Comparison of ENCODE assay signal across 10 mouse cellular contexts in genomic region chr12:33360729-33361128, GRCm38 (mm10). TPM values are rescaled to one million over a fixed set of nuclear protein-coding genes. Genes with fewer than 3 reads are reported as not detected.
DNase-seq lines count a peak whose midpoint lies in the region; ATAC-seq lines count a peak whose summit lies in the region.
"Had no signal": no experiment of that assay in that cellular context is flagged by ENCODE, and none has a peak within 500 bp of the region (broad histone marks: within the 10 kb centered on the region; RNA-seq: fewer than 3 reads in every experiment).

No protein-coding gene starts in this region.

- no peak overlapping the region for H3K9ac ChIP-seq in embryonic facial prominence, embryonic 13.5 days

- H3K27ac ChIP-seq in embryonic facial prominence, embryonic 13.5 days, result peak overlapping the region; percentile 22; the same call in 1 of the 2 replicates
- no peak overlapping the region for H3K27ac ChIP-seq in embryonic facial prominence, embryonic 10.5 days (replicated peaks)

- H3K9me3 ChIP-seq in embryonic facial prominence, embryonic 13.5 days, result no peaks in the 10 kb centered on the region
- no peaks in the 10 kb centered on the region for H3K9me3 ChIP-seq in embryonic facial prominence, embryonic 10.5 days

- 40% methylated on average over 6 of the region's 6 CpGs for WGBS in embryonic facial prominence, embryonic 13.5 days
- WGBS in embryonic facial prominence, embryonic 10.5 days, result 90% methylated on average over 6 of the region's 6 CpGs

- intact Hi-C loops in heart, postnatal 36 days (cut with DNase I), result no loop called here
- intact Hi-C loops in left cerebral cortex, postnatal 10 days (cut with DNase I), result no loop called here

- no peak overlapping the region for H3K4me3 ChIP-seq in embryonic facial prominence, embryonic 13.5 days
- no peak overlapping the region for H3K4me3 ChIP-seq in embryonic facial prominence, embryonic 10.5 days

- ATAC-seq in embryonic facial prominence, embryonic 13.5 days (ENCODE audit: insufficient number of reproducible peaks, insufficient read depth, low FRiP score, low TSS enrichment, low read depth), result no peak
- ATAC-seq in megakaryocyte, adult 5-6 weeks (ENCODE audit: poor library complexity, severe bottlenecking), result no peak

- H3K4me2 ChIP-seq in embryonic facial prominence, embryonic 13.5 days, result no peak overlapping the region

- no peak for DNase-seq in embryonic facial prominence, embryonic 10.5 days (ENCODE audit: low spot score)
- DNase-seq in testis, postnatal 10 days (ENCODE audit: low spot score), result peak; percentile 68
- no peak for DNase-seq in testis, postnatal 14 days (ENCODE audit: low spot score)
- peak; percentile 60 to 68 for DNase-seq in heart, postnatal 36 days
- peak; percentile 82 to 84 for DNase-seq in left cerebral cortex, postnatal 10 days (ENCODE audit: extremely low spot score in 1 of 2, low spot score in 2 of 2)
- DNase-seq in spleen, postnatal 36 days (ENCODE audit: low spot score in 2 of 2), result no peak

- no peaks in the 10 kb centered on the region for H3K27me3 ChIP-seq in embryonic facial prominence, embryonic 13.5 days
- no peaks in the 10 kb centered on the region for H3K27me3 ChIP-seq in embryonic facial prominence, embryonic 10.5 days (replicated peaks; ENCODE audit: low read depth, poor library complexity, severe bottlenecking)

- peaks cover 17% of the 10 kb centered on the region for H3K36me3 ChIP-seq in embryonic facial prominence, embryonic 13.5 days
- peaks cover 15% of the 10 kb centered on the region; the same call in 1 of the 2 replicates for H3K36me3 ChIP-seq in embryonic facial prominence, embryonic 10.5 days (replicated peaks)

- H3K4me1 ChIP-seq in embryonic facial prominence, embryonic 13.5 days, result peaks cover 15% of the 10 kb centered on the region
- H3K4me1 ChIP-seq in embryonic facial prominence, embryonic 10.5 days, result peaks cover 7% of the 10 kb centered on the region

RNA-seq across cellular contexts. Expression of gene Efcab10, which starts 33.9 kb away (rescaled TPM):
- 0.56 and 0.87 TPM in 2 replicates for polyA plus RNA-seq in embryonic facial prominence, embryonic 13.5 days (2015; fragmentation: Nextera tagmentation; extraction: Ambion mirVana)
- polyA plus RNA-seq in embryonic facial prominence, embryonic 10.5 days (2016; fragmentation: Nextera tagmentation; extraction: Ambion mirVana), result 0.48 and 1.0 TPM in 2 replicates
- not detected for total RNA-seq in heart, postnatal 36 days (2021)
- 1 to 10 TPM; 1.6 to 1.9 TPM for total RNA-seq in left cerebral cortex, postnatal 10 days (2021)
- not detected in 2 replicates for total RNA-seq in megakaryocyte, adult 5-6 weeks (2015)
- total RNA-seq in megakaryocyte, adult 5-6 weeks (2017), result not detected in 2 replicates
- total RNA-seq: hematopoietic stem cell, adult 5-6 weeks had no signal
- polyA plus RNA-seq: C2C12 had no signal

Comparison
In these comparisons a context has a peak if more than half of its experiments do, and no peak if none do; other contexts are left out.
1. DNase-seq: peak in testis, postnatal 10 days (single experiment), heart, postnatal 36 days (2 of 2) and left cerebral cortex, postnatal 10 days (2 of 2); none in embryonic facial prominence, embryonic 10.5 days (single experiment), testis, postnatal 14 days (single experiment) and spleen, postnatal 36 days (0 of 2).